Mouse (Mus musculus): Measurements from ENCODE around the gene Top3a. TPM values are rescaled to one million over a fixed set of nuclear protein-coding genes. Genes with fewer than 3 reads are reported as not detected.

Gene Top3a
- polyA plus RNA-seq, 1 experiment = 0.31 TPM

- no peaks in the 10 kb centered on the region; the same call in 1 of the 2 replicates for H3K36me3 ChIP-seq (ENCODE audit: control insufficient read depth)
- no peaks in the 10 kb centered on the region for H3K9me3 ChIP-seq (ENCODE audit: control insufficient read depth, low read length)
- no peaks in the 10 kb centered on the region for H3K27me3 ChIP-seq (ENCODE audit: control insufficient read depth)
- H3K4me3 ChIP-seq (replicated peaks) = peak overlapping the region; percentile 2
- no peak for TF ChIP-seq TAL1 (IDR thresholded peaks at IDR 0.05; ENCODE audit: low read length)
- H3K4me1 ChIP-seq (ENCODE audit: control insufficient read depth) = peaks cover 21% of the 10 kb centered on the region
Measured at GRCm38 (mm10) chr11:60808286-60809070, 31.3 kb upstream of the Top3a start.

GRCm38 (mm10) chr11:60800892-60801291 lies 23.7 kb upstream of the Top3a start:
- H3K4me1 ChIP-seq (ENCODE audit: control insufficient read depth) = peaks cover 5% of the 10 kb centered on the region
- no peaks in the 10 kb centered on the region for H3K9me3 ChIP-seq (ENCODE audit: control insufficient read depth, low read length)
- peaks cover 38% of the 10 kb centered on the region for H3K36me3 ChIP-seq (ENCODE audit: control insufficient read depth)
- TF ChIP-seq TAL1 (IDR thresholded peaks at IDR 0.05; ENCODE audit: low read length) (no peak), GATA1 (IDR thresholded peaks at IDR 0.05; ENCODE audit: low read length) (no peak)
- H3K27me3 ChIP-seq (ENCODE audit: control insufficient read depth) = no peaks in the 10 kb centered on the region
- H3K4me3 ChIP-seq (replicated peaks) = no peak overlapping the region

- TF ChIP-seq TAL1 (IDR thresholded peaks at IDR 0.05; ENCODE audit: low read length) (no peak), GATA1 (IDR thresholded peaks at IDR 0.05; ENCODE audit: low read length) (no peak)
- Histone ChIP-seq H3K4me1 (ENCODE audit: control insufficient read depth) (peaks cover 5% of the 10 kb centered on the region), H3K27me3 (ENCODE audit: control insufficient read depth) (no peaks in the 10 kb centered on the region), H3K4me3 (replicated peaks) (no peak overlapping the region), H3K9me3 (ENCODE audit: control insufficient read depth, low read length) (no peaks in the 10 kb centered on the region), H3K36me3 (ENCODE audit: control insufficient read depth) (peaks cover 39% of the 10 kb centered on the region)
Measured at GRCm38 (mm10) chr11:60799977-60800376, 22.8 kb upstream of the Top3a start.

DNA sequence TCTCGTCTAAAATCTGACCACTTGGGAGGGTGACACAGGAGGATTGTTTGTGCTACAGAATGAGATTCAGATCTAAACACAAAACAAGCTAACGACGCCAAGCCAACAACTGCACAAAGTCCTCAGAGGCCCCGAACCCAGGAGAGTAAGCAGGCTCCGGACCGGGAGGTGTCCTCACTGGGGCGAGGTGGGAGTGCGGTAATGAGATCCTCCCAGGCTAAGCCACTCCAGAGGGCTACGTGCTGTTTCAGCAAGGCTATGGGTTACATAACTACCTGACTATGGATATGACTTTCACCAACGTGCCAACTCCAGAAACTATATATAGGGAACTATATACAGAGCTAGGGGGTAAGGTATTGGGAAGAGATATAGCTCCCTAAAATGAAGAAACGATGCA lies 19.2 kb upstream of the Top3a start:
- H3K27me3 ChIP-seq (ENCODE audit: control insufficient read depth) = no peaks in the 10 kb centered on the region
- H3K4me3 ChIP-seq (replicated peaks) = no peak overlapping the region
- peaks cover 51% of the 10 kb centered on the region for H3K36me3 ChIP-seq (ENCODE audit: control insufficient read depth)
- TF ChIP-seq GATA1 (IDR thresholded peaks at IDR 0.05; ENCODE audit: low read length) (no peak), TAL1 (IDR thresholded peaks at IDR 0.05; ENCODE audit: low read length) (no peak)
- no peaks in the 10 kb centered on the region for H3K4me1 ChIP-seq (ENCODE audit: control insufficient read depth)
- H3K9me3 ChIP-seq (ENCODE audit: control insufficient read depth, low read length) = no peaks in the 10 kb centered on the region

DNA sequence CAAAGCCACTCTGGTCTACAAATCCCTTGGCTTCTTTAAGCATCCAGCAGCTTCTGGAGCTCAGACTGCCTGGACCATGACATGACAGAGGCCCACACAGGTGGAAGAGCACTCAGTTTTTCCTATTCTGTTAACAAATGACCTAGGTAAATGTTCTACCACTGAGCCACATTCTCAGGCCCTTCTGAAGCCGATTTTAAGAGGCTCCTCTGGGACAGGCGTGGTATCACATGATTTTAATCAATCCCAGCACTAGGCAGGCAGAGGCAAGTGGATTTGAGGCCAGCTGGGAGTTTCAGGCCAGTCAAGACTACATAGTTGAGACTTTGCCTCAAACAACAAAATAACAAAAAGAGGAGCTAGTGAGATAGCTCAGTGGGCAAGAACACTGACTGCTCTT lies 13.3 kb upstream of the Top3a start:
- TF ChIP-seq GATA1 (IDR thresholded peaks at IDR 0.05; ENCODE audit: low read length) = no peak
- TF ChIP-seq TAL1 (IDR thresholded peaks at IDR 0.05; ENCODE audit: low read length) = no peak
- no peaks in the 10 kb centered on the region for H3K9me3 ChIP-seq (ENCODE audit: control insufficient read depth, low read length)
- no peak overlapping the region for H3K4me3 ChIP-seq (replicated peaks)
- H3K36me3 ChIP-seq (ENCODE audit: control insufficient read depth) = peaks cover 70% of the 10 kb centered on the region
- no peaks in the 10 kb centered on the region for H3K27me3 ChIP-seq (ENCODE audit: control insufficient read depth)
- no peaks in the 10 kb centered on the region; the same call in 1 of the 2 replicates for H3K4me1 ChIP-seq (ENCODE audit: control insufficient read depth)

GRCm38 (mm10) chr11:60787595-60787994 lies 10.4 kb upstream of the Top3a start:
- Histone ChIP-seq H3K4me3 (replicated peaks) (no peak overlapping the region), H3K9me3 (ENCODE audit: control insufficient read depth, low read length) (no peaks in the 10 kb centered on the region), H3K4me1 (ENCODE audit: control insufficient read depth) (peaks cover 12% of the 10 kb centered on the region), H3K36me3 (ENCODE audit: control insufficient read depth) (peaks cover 79% of the 10 kb centered on the region), H3K27me3 (ENCODE audit: control insufficient read depth) (no peaks in the 10 kb centered on the region)
- TF ChIP-seq GATA1 (IDR thresholded peaks at IDR 0.05; ENCODE audit: low read length) = no peak

DNA sequence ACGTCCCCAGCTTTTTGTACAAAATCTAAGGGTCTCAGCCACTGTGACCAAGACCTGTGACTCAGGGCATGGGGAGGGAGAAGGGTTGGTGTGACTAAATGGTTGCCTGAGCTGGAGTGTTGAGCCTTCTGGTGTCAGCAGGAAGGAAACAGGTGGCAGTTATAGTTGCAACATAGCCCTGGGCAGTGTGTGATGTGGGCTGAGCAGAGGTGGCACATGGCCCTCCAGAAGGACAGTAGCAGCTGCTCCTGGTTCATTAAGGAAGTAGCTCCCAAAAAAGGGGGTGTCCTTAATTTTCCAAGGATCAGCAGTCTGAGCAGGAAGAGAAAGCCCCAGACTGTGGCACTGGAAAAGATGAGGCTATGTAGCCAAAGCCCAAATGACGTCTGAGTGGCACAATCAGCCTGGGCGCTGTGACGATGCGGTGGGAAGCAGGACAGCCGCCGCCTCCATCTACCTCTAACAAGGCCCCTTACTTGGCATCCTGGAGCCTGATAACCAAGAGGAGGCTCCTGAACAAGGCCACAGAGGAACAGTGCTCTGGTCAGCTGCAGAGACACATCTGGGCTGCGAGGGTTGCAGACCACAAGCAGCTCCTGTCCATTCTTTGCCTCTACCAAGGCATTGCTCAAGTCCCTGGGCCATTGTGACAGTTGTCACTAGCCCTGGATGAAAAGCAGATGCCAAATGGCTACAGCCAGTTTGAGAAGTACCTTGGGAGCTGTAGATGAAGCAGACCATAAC lies 7.2 kb upstream of the Top3a start:
- H3K4me1 ChIP-seq (ENCODE audit: control insufficient read depth) = peaks cover 44% of the 10 kb centered on the region
- H3K9me3 ChIP-seq (ENCODE audit: control insufficient read depth, low read length) = no peaks in the 10 kb centered on the region
- TF ChIP-seq GATA1 (IDR thresholded peaks at IDR 0.05; ENCODE audit: low read length) (no peak), TAL1 (IDR thresholded peaks at IDR 0.05; ENCODE audit: low read length) (no peak)
- H3K4me3 ChIP-seq (replicated peaks) = no peak overlapping the region
- H3K36me3 ChIP-seq (ENCODE audit: control insufficient read depth) = peaks cover 91% of the 10 kb centered on the region
- no peaks in the 10 kb centered on the region for H3K27me3 ChIP-seq (ENCODE audit: control insufficient read depth)

DNA sequence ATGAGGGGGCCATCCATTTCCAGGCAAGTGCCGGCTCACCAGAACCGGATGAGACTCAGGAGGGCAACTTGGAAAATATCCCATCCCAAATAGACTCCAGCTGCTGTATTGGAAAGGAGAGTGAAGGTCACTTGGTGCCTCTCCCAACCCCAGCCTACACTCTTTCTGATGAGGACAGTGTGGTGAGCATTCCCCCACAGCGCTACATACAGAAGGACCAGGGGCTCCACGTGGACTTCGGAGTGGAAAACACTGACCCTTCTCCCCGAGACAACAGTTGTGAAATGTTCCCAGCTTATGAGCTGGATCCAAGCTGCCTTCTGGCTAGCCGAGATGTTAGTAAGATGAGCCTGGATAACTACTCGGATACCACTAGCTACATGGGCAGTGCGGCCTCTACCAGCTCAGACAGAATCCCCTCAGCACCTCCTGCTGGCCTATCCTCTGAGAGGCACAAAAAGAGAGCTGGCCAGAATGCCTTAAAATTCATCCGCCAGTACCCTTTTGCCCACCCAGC lies 2.6 kb upstream of the Top3a start:
- no peaks in the 10 kb centered on the region for H3K9me3 ChIP-seq (ENCODE audit: control insufficient read depth, low read length)
- no peaks in the 10 kb centered on the region for H3K27me3 ChIP-seq (ENCODE audit: control insufficient read depth)
- H3K4me3 ChIP-seq (replicated peaks) = peak overlapping the region; percentile 52
- peaks cover 81% of the 10 kb centered on the region for H3K4me1 ChIP-seq (ENCODE audit: control insufficient read depth)
- peaks cover 60% of the 10 kb centered on the region for H3K36me3 ChIP-seq (ENCODE audit: control insufficient read depth)
- TF ChIP-seq TAL1 (IDR thresholded peaks at IDR 0.05; ENCODE audit: low read length) = no peak
- TF ChIP-seq GATA1 (IDR thresholded peaks at IDR 0.05; ENCODE audit: low read length) = no peak

DNA sequence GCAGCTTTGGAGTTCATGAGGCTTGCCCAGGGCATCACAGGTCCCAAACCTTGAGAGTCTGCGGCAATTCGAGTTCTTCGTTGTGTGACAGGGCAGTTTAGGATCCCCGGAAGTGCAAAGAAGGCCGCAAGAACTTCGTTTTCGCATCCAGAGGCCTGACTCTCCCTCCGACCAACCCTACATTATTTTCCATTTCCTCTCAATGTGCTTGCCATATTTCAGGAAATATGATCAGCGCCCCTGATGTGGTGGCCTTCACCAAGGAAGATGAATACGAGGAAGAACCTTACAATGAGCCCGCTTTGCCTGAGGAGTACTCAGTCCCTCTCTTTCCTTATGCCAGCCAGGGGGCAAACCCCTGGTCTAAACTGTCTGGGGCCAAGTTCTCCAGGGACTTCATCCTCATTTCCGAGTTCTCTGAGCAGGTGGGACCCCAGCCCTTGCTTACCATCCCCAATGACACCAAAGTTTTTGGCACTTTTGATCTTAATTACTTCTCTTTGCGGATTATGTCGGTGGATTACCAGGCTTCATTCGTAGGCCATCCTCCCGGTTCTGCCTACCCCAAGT lies 721 bp upstream of the Top3a start:
- no peaks in the 10 kb centered on the region for H3K27me3 ChIP-seq (ENCODE audit: control insufficient read depth)
- no peaks in the 10 kb centered on the region for H3K9me3 ChIP-seq (ENCODE audit: control insufficient read depth, low read length)
- H3K4me1 ChIP-seq (ENCODE audit: control insufficient read depth) = peaks cover 79% of the 10 kb centered on the region
- H3K36me3 ChIP-seq (ENCODE audit: control insufficient read depth) = peaks cover 45% of the 10 kb centered on the region
- peak overlapping the region; percentile 85 for H3K4me3 ChIP-seq (replicated peaks)
- TF ChIP-seq GATA1 (IDR thresholded peaks at IDR 0.05; ENCODE audit: low read length) = no peak
- TF ChIP-seq TAL1 (IDR thresholded peaks at IDR 0.05; ENCODE audit: low read length) = no peak
